Mouse (Mus musculus): ENCODE data around the gene Krt8. TPM values are rescaled to one million over a fixed set of nuclear protein-coding genes. Genes with fewer than 3 reads are reported as not detected.

The Krt8 gene
- polyA plus RNA-seq, 1 experiment: 128 TPM

- no peak for DNase-seq
- TF ChIP-seq CTCF (IDR thresholded peaks at IDR 0.05; ENCODE audit: insufficient read depth, low read length) (no peak), POLR2A (IDR thresholded peaks at IDR 0.05; ENCODE audit: borderline replicate concordance, extremely low read depth, low read depth, low read length) (no peak)
These were observed 8.0 kb upstream of the Krt8 start for GRCm38 (mm10) chr15:102012260-102012765.

GRCm38 (mm10) chr15:102010569-102011245 lies 6.4 kb upstream of the Krt8 start:
- DNase-seq: no peak
- 61% methylated on average over 3 of the region's 3 CpGs for WGBS

More at GRCm38 (mm10) chr15:102012260-102012765, 8.0 kb upstream of the Krt8 start:
- WGBS: 77% methylated on average over 4 of the region's 4 CpGs
- Histone ChIP-seq H3K4me3 (replicated peaks; ENCODE audit: extremely low read depth, low read depth, low read length) (no peak overlapping the region), H3K4me1 (ENCODE audit: control insufficient read depth, insufficient read depth, low read length) (no peaks in the 10 kb centered on the region; the same call in 1 of the 2 replicates)

GRCm38 (mm10) chr15:102007097-102008069 lies 3.1 kb upstream of the Krt8 start:
- peak; percentile 27 for DNase-seq
- no peaks in the 10 kb centered on the region; the same call in 1 of the 2 replicates for H3K4me1 ChIP-seq (ENCODE audit: control insufficient read depth, insufficient read depth, low read length)

More at GRCm38 (mm10) chr15:102010569-102011245, 6.4 kb upstream of the Krt8 start:
- Histone ChIP-seq H3K4me1 (ENCODE audit: control insufficient read depth, insufficient read depth, low read length) (no peaks in the 10 kb centered on the region; the same call in 1 of the 2 replicates), H3K4me3 (replicated peaks; ENCODE audit: extremely low read depth, low read depth, low read length) (no peak overlapping the region)
- TF ChIP-seq POLR2A (IDR thresholded peaks at IDR 0.05; ENCODE audit: borderline replicate concordance, extremely low read depth, low read depth, low read length) (no peak), CTCF (IDR thresholded peaks at IDR 0.05; ENCODE audit: insufficient read depth, low read length) (no peak)

GRCm38 (mm10) chr15:102006317-102006716 lies 2.0 kb upstream of the Krt8 start:
- peak; percentile 60 for DNase-seq
- Histone ChIP-seq H3K4me1 (ENCODE audit: control insufficient read depth, insufficient read depth, low read length) (no peaks in the 10 kb centered on the region; the same call in 1 of the 2 replicates), H3K4me3 (replicated peaks; ENCODE audit: extremely low read depth, low read depth, low read length) (no peak overlapping the region)
- TF ChIP-seq POLR2A (IDR thresholded peaks at IDR 0.05; ENCODE audit: borderline replicate concordance, extremely low read depth, low read depth, low read length): no peak
- no peak for TF ChIP-seq CTCF (IDR thresholded peaks at IDR 0.05; ENCODE audit: insufficient read depth, low read length)
- WGBS: 24% methylated on average over 11 of the region's 11 CpGs

More at GRCm38 (mm10) chr15:102007097-102008069, 3.1 kb upstream of the Krt8 start:
- H3K4me3 ChIP-seq (replicated peaks; ENCODE audit: extremely low read depth, low read depth, low read length): no peak overlapping the region
- WGBS: 51% methylated on average over 12 of the region's 12 CpGs
- TF ChIP-seq CTCF (IDR thresholded peaks at IDR 0.05; ENCODE audit: insufficient read depth, low read length): no peak
- no peak for TF ChIP-seq POLR2A (IDR thresholded peaks at IDR 0.05; ENCODE audit: borderline replicate concordance, extremely low read depth, low read depth, low read length)

- TF ChIP-seq POLR2A (IDR thresholded peaks at IDR 0.05; ENCODE audit: borderline replicate concordance, extremely low read depth, low read depth, low read length) (no peak), CTCF (IDR thresholded peaks at IDR 0.05; ENCODE audit: insufficient read depth, low read length) (no peak)
- no peak overlapping the region for H3K4me3 ChIP-seq (replicated peaks; ENCODE audit: extremely low read depth, low read depth, low read length)
- 46% methylated on average over 4 of the region's 4 CpGs for WGBS
- no peaks in the 10 kb centered on the region; the same call in 1 of the 2 replicates for H3K4me1 ChIP-seq (ENCODE audit: control insufficient read depth, insufficient read depth, low read length)
- DNase-seq: peak; percentile 28
These were observed 1.0 kb upstream of the Krt8 start for GRCm38 (mm10) chr15:102005290-102005689.

GRCm38 (mm10) chr15:102003516-102003915 lies 766 bp downstream of the Krt8 start:
- 31% methylated on average over 12 of the region's 12 CpGs for WGBS
- Histone ChIP-seq H3K4me1 (ENCODE audit: control insufficient read depth, insufficient read depth, low read length) (no peaks in the 10 kb centered on the region; the same call in 1 of the 2 replicates), H3K4me3 (replicated peaks; ENCODE audit: extremely low read depth, low read depth, low read length) (peak overlapping the region; percentile 65)
- TF ChIP-seq POLR2A (IDR thresholded peaks at IDR 0.05; ENCODE audit: borderline replicate concordance, extremely low read depth, low read depth, low read length) (no peak), CTCF (IDR thresholded peaks at IDR 0.05; ENCODE audit: insufficient read depth, low read length) (no peak)
- DNase-seq: peak; percentile 47

- TF ChIP-seq CTCF (IDR thresholded peaks at IDR 0.05; ENCODE audit: insufficient read depth, low read length): no peak
- TF ChIP-seq POLR2A (IDR thresholded peaks at IDR 0.05; ENCODE audit: borderline replicate concordance, extremely low read depth, low read depth, low read length): no peak
- no peaks in the 10 kb centered on the region; the same call in 1 of the 2 replicates for H3K4me1 ChIP-seq (ENCODE audit: control insufficient read depth, insufficient read depth, low read length)
- peak overlapping the region; percentile 62 for H3K4me3 ChIP-seq (replicated peaks; ENCODE audit: extremely low read depth, low read depth, low read length)
- DNase-seq: peak; percentile 63
- WGBS: 7% methylated on average over 34 of the region's 34 CpGs
These were observed 1.4 kb downstream of the Krt8 start for GRCm38 (mm10) chr15:102002646-102003488.

GRCm38 (mm10) chr15:101999676-102000335 lies 4.5 kb downstream of the Krt8 start:
- no peak for DNase-seq
- no peaks in the 10 kb centered on the region; the same call in 1 of the 2 replicates for H3K4me1 ChIP-seq (ENCODE audit: control insufficient read depth, insufficient read depth, low read length)
- 85% methylated on average over 11 of the region's 11 CpGs for WGBS
- H3K4me3 ChIP-seq (replicated peaks; ENCODE audit: extremely low read depth, low read depth, low read length): no peak overlapping the region
- TF ChIP-seq POLR2A (IDR thresholded peaks at IDR 0.05; ENCODE audit: borderline replicate concordance, extremely low read depth, low read depth, low read length) (no peak), CTCF (IDR thresholded peaks at IDR 0.05; ENCODE audit: insufficient read depth, low read length) (no peak)

All from lung, adult 2 months (tissue).